Mouse (Mus musculus) mesoderm, embryonic 11.5 days (tissue): ENCODE results near the gene Mrpl45.
A peak's percentile ranks its signal among the peaks of the same experiment; 100 is the strongest.

Experiments used
- DNase-seq: peaks from one replicate; pipeline ENCODE4 v3.0.0-alpha.2; 2012; ENCODE audit warnings: low read depth, low spot score

The Mrpl45 gene

DNA sequence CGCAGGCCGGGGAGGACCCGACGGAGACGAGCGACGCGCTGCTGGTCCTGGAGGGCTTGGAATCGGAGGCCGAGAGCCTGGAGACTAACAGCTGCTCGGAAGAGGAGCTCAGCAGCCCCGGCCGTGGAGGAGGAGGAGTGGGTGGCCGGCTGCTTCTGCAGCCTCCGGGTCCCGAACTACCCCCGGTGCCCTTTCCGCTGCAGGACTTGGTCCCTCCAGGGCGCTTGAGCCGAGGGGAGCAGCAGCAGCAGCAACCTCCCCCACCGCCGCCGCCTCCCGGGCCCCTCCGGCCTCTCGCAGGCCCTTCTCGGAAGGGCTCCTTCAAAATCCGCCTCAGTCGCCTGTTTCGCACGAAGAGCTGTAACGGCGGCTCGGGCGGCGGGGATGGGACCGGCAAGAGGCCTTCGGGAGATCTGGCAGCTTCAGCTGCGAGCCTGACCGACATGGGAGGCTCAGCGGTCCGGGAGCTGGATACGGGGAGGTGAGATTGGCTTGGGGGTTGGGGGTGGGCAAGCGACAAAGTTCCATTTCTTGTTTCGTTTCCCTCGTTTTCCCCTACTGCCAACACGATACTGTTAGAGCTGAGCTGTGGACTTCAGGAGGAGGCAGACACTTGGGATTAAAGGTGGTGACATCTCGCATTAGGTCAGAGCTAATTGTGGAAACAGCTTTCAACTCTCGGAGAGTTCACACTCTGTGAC, 47.6 kb downstream of the Mrpl45 start:
- peak; percentile 24 for DNase-seq

DNA sequence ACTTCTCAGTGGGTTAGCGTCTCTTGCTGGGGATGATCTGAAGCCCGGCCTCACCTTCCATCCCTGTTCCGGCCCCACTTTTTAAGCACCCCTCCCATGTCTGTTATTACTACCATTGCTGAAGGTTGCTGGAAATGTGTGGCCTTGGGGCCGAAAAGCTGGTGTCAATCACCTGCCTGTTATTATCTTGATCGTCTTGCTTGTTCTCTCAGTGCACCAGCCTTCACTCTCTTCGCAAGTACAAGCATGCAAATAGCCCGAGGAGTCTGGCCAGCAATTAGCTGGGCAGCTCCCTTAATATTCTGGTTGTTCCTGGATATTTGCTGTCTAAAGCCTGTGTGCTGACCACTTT, 48.1 kb downstream of the Mrpl45 start:
- DNase-seq, result peak; percentile 16

DNA sequence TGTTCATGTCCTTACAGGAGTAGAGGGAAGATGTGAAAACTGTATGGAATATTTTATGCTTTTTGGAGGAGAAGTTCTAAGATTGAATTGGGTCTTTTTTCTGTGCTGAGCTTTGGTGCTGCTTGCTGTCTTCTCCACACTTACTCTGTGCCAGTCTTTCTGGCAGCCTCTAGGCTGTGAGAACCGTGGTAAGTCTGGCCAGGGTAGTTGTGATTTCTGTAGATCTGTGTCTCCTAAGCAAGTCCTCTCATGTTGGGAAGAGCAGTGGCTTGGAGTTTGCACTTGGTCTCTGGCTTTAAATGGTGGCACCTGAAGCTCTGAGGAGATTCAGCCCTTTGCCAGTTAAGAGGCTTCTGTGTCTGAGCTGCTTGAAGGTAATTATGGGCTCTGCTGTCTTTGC, 50.0 kb downstream of the Mrpl45 start:
- DNase-seq, result no peak

DNA sequence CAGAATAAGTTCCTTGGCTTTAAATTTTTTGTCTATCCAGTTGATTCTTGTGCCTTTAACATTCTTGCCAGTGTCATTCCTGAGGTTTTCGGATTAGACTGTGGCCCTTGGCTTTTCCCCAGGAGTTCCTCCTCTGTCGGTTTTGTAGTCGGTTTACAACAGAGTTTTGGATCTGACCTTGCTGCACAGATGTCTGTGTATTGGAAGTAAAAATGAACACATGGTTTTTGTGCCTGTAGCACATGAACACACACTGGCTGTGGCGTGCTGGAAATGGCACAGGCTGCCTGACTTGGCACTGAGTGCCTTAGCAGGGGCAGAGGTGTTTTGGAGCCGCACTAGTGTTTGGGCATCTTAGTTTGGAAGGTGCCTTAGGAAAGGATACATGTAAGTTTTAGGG, 53.0 kb downstream of the Mrpl45 start:
- DNase-seq, result no peak

DNA sequence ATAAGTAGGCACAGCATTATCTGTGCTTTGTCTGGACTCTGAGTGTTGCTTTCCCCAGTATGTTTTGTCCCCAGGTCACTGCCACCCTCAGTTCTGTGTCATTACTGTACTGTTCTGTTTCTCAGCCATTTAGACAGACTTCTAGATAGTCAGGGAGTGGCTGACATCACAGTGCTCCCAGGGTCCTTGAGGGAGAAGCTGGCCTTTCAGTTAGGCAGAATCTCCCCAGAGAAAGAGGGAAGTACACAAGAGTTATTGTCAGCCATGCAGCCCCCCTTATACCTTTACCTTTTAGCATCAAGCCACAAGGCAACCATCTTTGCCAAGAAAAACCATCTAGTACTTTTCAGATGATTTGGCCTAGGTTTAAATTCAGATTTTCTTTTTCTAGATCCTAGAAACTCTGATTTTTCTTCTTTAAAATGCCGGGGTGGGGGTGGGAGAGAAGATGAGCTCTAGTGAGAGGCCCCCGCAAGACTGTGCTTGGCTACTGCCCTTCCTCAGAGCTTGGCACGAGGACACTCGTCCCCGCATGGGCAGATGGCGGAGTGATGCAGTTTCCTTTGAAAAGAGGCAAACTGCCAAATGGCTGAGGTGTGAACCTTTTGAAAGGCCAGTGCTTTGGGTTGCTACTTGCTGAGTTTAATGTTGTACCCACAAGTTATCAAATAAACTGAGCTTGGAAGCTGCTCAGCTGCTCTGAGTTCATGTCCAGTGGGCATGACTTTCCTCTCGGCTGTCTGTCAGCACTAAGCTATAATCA, 55.0 kb downstream of the Mrpl45 start:
- DNase-seq, result no peak

DNA sequence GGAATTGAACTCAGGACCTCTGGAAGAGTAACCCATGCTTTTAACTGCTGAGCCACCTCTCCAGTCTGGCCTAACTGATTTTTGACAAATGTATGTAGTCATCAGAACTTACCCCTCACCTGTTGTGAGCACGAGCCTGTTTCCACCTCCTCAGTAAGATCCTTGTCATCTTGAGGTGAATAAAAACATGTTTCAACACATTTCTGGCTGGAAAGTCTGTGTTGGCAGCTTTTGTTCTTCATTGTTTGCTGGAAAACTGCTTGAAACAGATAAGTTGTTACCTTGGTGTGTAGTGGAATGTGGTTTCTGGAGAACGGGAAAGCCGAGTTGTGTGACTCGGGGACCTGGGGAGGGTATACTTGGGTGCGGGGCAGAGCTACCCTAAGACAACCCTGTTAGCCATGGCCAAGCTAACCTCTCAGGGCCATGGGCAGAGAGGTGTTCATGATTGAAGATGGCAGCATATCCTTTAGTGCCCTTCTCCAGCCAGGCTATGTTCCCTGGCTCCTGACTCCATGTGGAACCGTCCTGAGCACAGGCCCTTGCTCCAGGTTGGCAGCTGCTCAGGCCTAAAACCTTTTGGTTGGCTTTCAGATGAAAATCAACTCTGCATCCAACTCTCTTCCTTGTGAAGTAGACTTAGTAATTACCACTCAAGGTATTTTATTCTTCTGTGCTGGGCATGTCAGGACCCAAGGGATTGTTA, 56.8 kb downstream of the Mrpl45 start:
- DNase-seq, result no peak

DNA sequence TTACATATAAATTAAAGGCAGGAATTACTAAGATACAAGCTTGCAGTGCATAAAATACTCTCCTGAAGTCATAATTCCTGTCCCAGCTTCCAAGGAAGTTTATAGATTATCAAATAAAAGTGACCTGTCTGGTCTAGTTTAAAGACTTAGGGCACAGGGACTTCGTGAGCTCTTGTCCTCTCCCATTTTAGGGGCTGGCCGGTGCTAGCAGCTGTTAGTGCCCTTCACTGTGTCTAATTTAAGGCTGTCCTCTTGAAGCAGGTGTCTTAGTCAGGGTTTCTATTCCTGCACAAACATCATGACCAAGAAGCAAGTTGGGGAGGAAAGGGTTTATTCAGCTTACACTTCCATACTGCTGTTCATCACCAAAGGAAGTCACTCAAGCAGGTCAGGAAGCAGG, 57.9 kb downstream of the Mrpl45 start:
- DNase-seq, result no peak
